Mouse (Mus musculus) ES-E14 (cell line): ENCODE results near the gene Lmcd1. TPM values are rescaled to one million over a fixed set of nuclear protein-coding genes. Genes with fewer than 3 reads are reported as not detected.

Experiments
- DNase-seq: peaks from one replicate; pipeline ENCODE4 v3.0.0-alpha.2; 2013; ENCODE audit warnings: low read depth, low spot score
- H3K27ac ChIP-seq: 2 replicates; pipeline ENCODE4 v1.5.1; 2012; ENCODE audit warnings: low read depth, mild to moderate bottlenecking, low read length, moderate library complexity, mixed read lengths; ENCODE audit not compliant: poor library complexity, insufficient read depth, severe bottlenecking
- H3K36me3 ChIP-seq: 2 replicates; pipeline ENCODE4 v1.6.1; 2012; ENCODE audit warnings: mild to moderate bottlenecking, low read length, moderate library complexity, mixed read lengths; ENCODE audit not compliant: control insufficient read depth, poor library complexity, insufficient read depth, severe bottlenecking
- H3K4me1 ChIP-seq, 2 experiments: fragments of 150-350 bp in 1 of 2; sonication (generic) in 1 of 2; 2 replicates each; pipeline ENCODE4 v1.6.1; 2012; ENCODE audit warnings: low read length in 2 of 2, mild to moderate bottlenecking in 1 of 2, mixed read lengths in 1 of 2; ENCODE audit not compliant: control insufficient read depth in 2 of 2, insufficient read depth in 2 of 2, poor library complexity in 1 of 2
- H3K4me3 ChIP-seq, 2 experiments: fragments of 150-350 bp in 1 of 2; sonication (generic) in 1 of 2; 2 replicates each; pipeline ENCODE4 v1.5.1; 2012; ENCODE audit warnings: low read length in 2 of 2, low read depth in 1 of 2, mild to moderate bottlenecking in 1 of 2, mixed read lengths in 1 of 2; ENCODE audit not compliant: insufficient read depth in 1 of 2, poor library complexity in 1 of 2, severe bottlenecking in 1 of 2
- H3K9ac ChIP-seq: 2 replicates; pipeline ENCODE4 v1.6.1; 2012; ENCODE audit warnings: low read depth, mild to moderate bottlenecking, low read length, mixed read lengths; ENCODE audit not compliant: poor library complexity, insufficient read depth, severe bottlenecking
- H3K9me3 ChIP-seq: fragments of 150-350 bp; sonication (generic); 2 replicates; pipeline ENCODE4 v1.6.1; 2012; ENCODE audit warnings: low read depth, mild to moderate bottlenecking, low read length; ENCODE audit not compliant: control insufficient read depth, insufficient read depth
- CHD2 ChIP-seq: IDR thresholded peaks from 2 replicates; pipeline ENCODE4 v1.6.1; 2014; ENCODE audit warnings: mild to moderate bottlenecking, low read depth, low read length, inconsistent platforms
- HCFC1 ChIP-seq: IDR thresholded peaks from 2 replicates; pipeline ENCODE4 v1.6.1; 2012; ENCODE audit warnings: low read length, inconsistent platforms, borderline replicate concordance; ENCODE audit not compliant: insufficient read depth
- MAFK ChIP-seq: IDR thresholded peaks from 2 replicates; pipeline ENCODE4 v1.6.1; 2014; ENCODE audit warnings: mild to moderate bottlenecking, low read depth, low read length, inconsistent platforms; ENCODE audit not compliant: insufficient read depth
- ZC3H11A ChIP-seq: IDR thresholded peaks from 2 replicates; pipeline ENCODE4 v1.6.1; 2012; ENCODE audit warnings: low read depth, mild to moderate bottlenecking, inconsistent platforms, low read length, borderline replicate concordance
- ZNF384 ChIP-seq: IDR thresholded peaks from 2 replicates; pipeline ENCODE4 v1.6.1; 2012; ENCODE audit warnings: low read depth, low read length, inconsistent platforms
- in situ Hi-C, 2 experiments: fragments of 600-800 bp; cut with MboI; formaldehyde crosslinking; loops; one replicate each; pipeline ENCODE4 v1.15.1; 2025; ENCODE audit warnings: low sequenced_read_pairs in 2 of 2, inconsistent platforms in 1 of 2; ENCODE audit not compliant: unreplicated experiment in 2 of 2
- total RNA-seq: library from RNA; depleted of rRNA; stranded (reverse); fragments of 300-350 nt; gene quantifications from 2 replicates; pipeline ENCODE4 v1.2.3, GENCODE M21; 2012

The Lmcd1 gene
- total RNA-seq, 1 experiment: 0.18 TPM

DNA sequence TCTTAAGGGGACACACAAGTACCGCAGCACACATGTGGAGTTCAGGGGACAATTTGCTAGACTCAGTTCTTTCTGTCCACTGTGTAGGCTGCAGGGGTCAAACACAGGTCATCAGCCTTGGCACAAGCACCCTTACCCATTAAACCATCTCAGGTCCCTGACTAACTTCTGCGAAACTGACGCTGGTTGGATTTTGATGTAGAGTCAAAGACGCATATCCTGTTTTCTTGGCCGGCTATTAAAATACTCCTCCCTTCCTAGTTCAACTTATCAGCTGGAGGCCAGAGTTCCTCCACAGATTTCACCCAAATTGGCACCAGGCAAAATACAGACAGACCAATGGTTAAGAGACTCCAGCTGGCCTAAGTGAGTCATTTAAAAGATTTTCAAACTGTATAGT, 54.2 kb downstream of the Lmcd1 start:
- TF ChIP-seq ZC3H11A (no peak), MAFK (no peak), HCFC1 (no peak), CHD2 (no peak), ZNF384 (no peak)
- Histone ChIP-seq H3K4me3 (no peak overlapping the region), H3K9ac (no peak overlapping the region), H3K9me3 (no peaks in the 10 kb centered on the region), H3K36me3 (no peaks in the 10 kb centered on the region), H3K27ac (no peak overlapping the region), H3K4me1 (no peaks in the 10 kb centered on the region)
- in situ Hi-C loops: no loop called here
- no peak for DNase-seq

- TF ChIP-seq HCFC1 (no peak), MAFK (no peak)
Measured at GRCm38 (mm10) chr6:112330520-112331222, 57.1 kb downstream of the Lmcd1 start.

GRCm38 (mm10) chr6:112331223-112331598, 57.7 kb downstream of the Lmcd1 start:
- in situ Hi-C loops: no loop called here
- no peaks in the 10 kb centered on the region for H3K9me3 ChIP-seq
- H3K4me3 ChIP-seq: no peak overlapping the region
- no peak for DNase-seq
- H3K27ac ChIP-seq: no peak overlapping the region
- TF ChIP-seq ZNF384 (no peak), ZC3H11A (no peak), MAFK (no peak), CHD2 (no peak), HCFC1 (no peak)
- no peaks in the 10 kb centered on the region for H3K36me3 ChIP-seq
- no peaks in the 10 kb centered on the region for H3K4me1 ChIP-seq
- H3K9ac ChIP-seq: no peak overlapping the region

More at GRCm38 (mm10) chr6:112330520-112331222, 57.1 kb downstream of the Lmcd1 start:
- Histone ChIP-seq H3K4me3 (no peak overlapping the region), H3K9me3 (no peaks in the 10 kb centered on the region), H3K9ac (no peak overlapping the region), H3K4me1 (no peaks in the 10 kb centered on the region), H3K36me3 (no peaks in the 10 kb centered on the region), H3K27ac (no peak overlapping the region)
- DNase-seq: no peak
- in situ Hi-C loops: no loop called here

DNA sequence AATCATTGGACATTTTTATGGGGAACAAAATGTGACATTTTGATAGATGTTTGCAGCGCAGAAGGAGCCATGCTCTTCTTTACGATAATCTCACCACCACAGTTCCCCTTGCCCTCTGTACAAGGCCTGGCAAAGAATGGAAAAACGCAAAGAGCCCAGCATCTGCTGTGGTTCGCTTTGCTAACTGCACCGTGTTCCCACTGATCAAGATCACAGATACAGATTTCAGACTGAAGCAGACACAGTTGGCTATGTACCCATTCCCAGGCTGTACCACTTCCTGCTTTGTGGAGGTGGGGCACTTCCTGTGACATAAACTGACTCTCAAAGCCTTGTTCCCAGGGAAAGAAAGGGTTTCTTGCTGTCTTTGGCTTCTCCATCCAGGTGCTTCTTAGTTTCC, 60.4 kb downstream of the Lmcd1 start:
- no peaks in the 10 kb centered on the region for H3K9me3 ChIP-seq
- DNase-seq: no peak
- no peaks in the 10 kb centered on the region for H3K36me3 ChIP-seq
- H3K27ac ChIP-seq: no peak overlapping the region
- H3K9ac ChIP-seq: no peak overlapping the region
- no peak overlapping the region for H3K4me3 ChIP-seq
- TF ChIP-seq ZNF384 (no peak), ZC3H11A (no peak), CHD2 (no peak), MAFK (no peak)
- in situ Hi-C loops: no loop called here
- no peaks in the 10 kb centered on the region for H3K4me1 ChIP-seq

DNA sequence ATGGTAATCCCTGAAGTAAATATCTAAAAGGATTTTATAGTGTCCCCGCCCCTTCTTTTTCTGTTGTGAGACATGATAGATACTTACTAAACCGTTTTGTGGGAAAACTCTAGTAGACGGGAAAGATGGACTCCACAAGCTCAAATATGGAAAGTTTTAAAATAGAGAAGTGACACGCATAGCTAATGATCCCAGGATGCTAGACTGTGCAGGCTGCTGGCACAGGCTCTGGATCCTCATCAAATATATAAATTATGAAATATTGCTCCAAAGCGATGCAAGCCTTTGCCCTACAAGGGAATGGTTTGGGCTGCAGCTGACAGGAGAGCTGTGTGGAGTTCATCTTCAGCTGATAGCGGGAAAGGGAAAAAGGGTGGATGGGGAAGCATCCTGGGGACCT, 64.1 kb downstream of the Lmcd1 start:
- no peak for DNase-seq
- H3K27ac ChIP-seq: no peak overlapping the region
- H3K4me1 ChIP-seq: no peaks in the 10 kb centered on the region
- no peaks in the 10 kb centered on the region for H3K9me3 ChIP-seq
- TF ChIP-seq ZC3H11A: no peak
- no peak for TF ChIP-seq MAFK
- no peak for TF ChIP-seq ZNF384
- no peak for TF ChIP-seq CHD2
- TF ChIP-seq HCFC1: no peak
- no peak overlapping the region for H3K9ac ChIP-seq
- no peaks in the 10 kb centered on the region for H3K36me3 ChIP-seq
- no peak overlapping the region for H3K4me3 ChIP-seq
- in situ Hi-C loops: no loop called here
